Mouse (Mus musculus) MEL (cell line): ENCODE measurements around the gene Nkx1-2.

Source experiments
- CTCF ChIP-seq, 3 experiments: IDR thresholded peaks in 2 of 3; conservative IDR thresholded peaks in 1 of 3; 2 replicates each; pipeline ENCODE4 v1.5.1; 2011 to 2012; ENCODE audit warnings: low read length in 3 of 3, low read depth in 2 of 3, mild to moderate bottlenecking in 2 of 3, improper control_type of control experiment in 1 of 3, inconsistent platforms in 1 of 3, mixed read lengths in 1 of 3, moderate library complexity in 1 of 3; ENCODE audit not compliant: control insufficient read depth in 1 of 3, insufficient read depth in 1 of 3, poor library complexity in 1 of 3, severe bottlenecking in 1 of 3
- E2F4 ChIP-seq: IDR thresholded peaks from 2 replicates; pipeline ENCODE4 v1.6.1; 2011; ENCODE audit warnings: low read depth, low read length, improper control_type of control experiment, borderline replicate concordance
- ETS1 ChIP-seq: IDR thresholded peaks from 2 replicates; pipeline ENCODE4 v1.6.1; 2012; ENCODE audit warnings: low read depth, mild to moderate bottlenecking, inconsistent platforms, low read length, improper control_type of control experiment, moderate library complexity
- GABPA ChIP-seq: IDR thresholded peaks from 2 replicates; pipeline ENCODE4 v1.6.1; 2012; ENCODE audit warnings: low read depth, mild to moderate bottlenecking, inconsistent platforms, low read length, improper control_type of control experiment, moderate library complexity
- GATA1 ChIP-seq: IDR thresholded peaks from 2 replicates; pipeline ENCODE4 v1.6.1; 2011; ENCODE audit warnings: low read depth, low read length, improper control_type of control experiment
- HCFC1 ChIP-seq: IDR thresholded peaks from 2 replicates; pipeline ENCODE4 v1.6.1; 2012; ENCODE audit warnings: low read depth, mild to moderate bottlenecking, inconsistent platforms, low read length, improper control_type of control experiment, moderate library complexity
- MEF2A ChIP-seq: IDR thresholded peaks from 2 replicates; pipeline ENCODE4 v1.6.1; 2014; ENCODE audit warnings: low read depth, mild to moderate bottlenecking, inconsistent platforms, low read length, improper control_type of control experiment; ENCODE audit not compliant: poor library complexity, insufficient replicate concordance, severe bottlenecking; ENCODE audit errors: extremely low read depth
- MXI1 ChIP-seq: IDR thresholded peaks from 2 replicates; pipeline ENCODE4 v1.6.1; 2011; ENCODE audit warnings: mild to moderate bottlenecking, low read depth, low read length, improper control_type of control experiment
- MYB ChIP-seq: IDR thresholded peaks from 2 replicates; pipeline ENCODE4 v1.6.1; 2011; ENCODE audit warnings: mild to moderate bottlenecking, low read depth, low read length, improper control_type of control experiment
- POLR2A ChIP-seq, 2 experiments: IDR thresholded peaks; 2 replicates each; pipeline ENCODE4 v1.6.1; 2011 to 2012; ENCODE audit warnings: low read length in 2 of 2, mild to moderate bottlenecking in 2 of 2, control low read depth in 1 of 2, improper control_type of control experiment in 1 of 2, low read depth in 1 of 2, moderate library complexity in 1 of 2; ENCODE audit not compliant: control insufficient read depth in 1 of 2, insufficient read depth in 1 of 2, poor library complexity in 1 of 2
- TAL1 ChIP-seq: IDR thresholded peaks from 2 replicates; pipeline ENCODE4 v1.6.1; 2012; ENCODE audit warnings: mild to moderate bottlenecking, inconsistent platforms, low read length, moderate library complexity, mixed read lengths
- UBTF ChIP-seq: IDR thresholded peaks from 2 replicates; pipeline ENCODE4 v1.6.1; 2012; ENCODE audit warnings: low read depth, mild to moderate bottlenecking, inconsistent platforms, low read length, improper control_type of control experiment, moderate library complexity, borderline replicate concordance; ENCODE audit not compliant: insufficient read depth
- USF1 ChIP-seq: IDR thresholded peaks from 2 replicates; pipeline ENCODE4 v1.6.1; 2014; ENCODE audit warnings: low read depth, mild to moderate bottlenecking, inconsistent platforms, low read length, improper control_type of control experiment, moderate library complexity
- ZNF384 ChIP-seq: IDR thresholded peaks from 2 replicates; pipeline ENCODE4 v1.6.1; 2012; ENCODE audit warnings: low read depth, mild to moderate bottlenecking, inconsistent platforms, low read length, improper control_type of control experiment

GRCm38 (mm10) chr7:132605689-132606088 lies 6.3 kb upstream of the Nkx1-2 start:
- no peak for TF ChIP-seq POLR2A (IDR thresholded peaks at IDR 0.05; ENCODE audit: control insufficient read depth in 1 of 2, insufficient read depth in 1 of 2, low read depth in 1 of 2, low read length in 2 of 2, poor library complexity in 1 of 2)
- no peak for TF ChIP-seq GATA1
- TF ChIP-seq CTCF (IDR thresholded peaks at IDR 0.05 in 2 of 3, conservative IDR thresholded peaks at IDR 0.05 in 1 of 3; ENCODE audit: control insufficient read depth in 1 of 3, insufficient read depth in 1 of 3, low read depth in 2 of 3, low read length in 3 of 3, poor library complexity in 1 of 3, severe bottlenecking in 1 of 3): no peak
- TF ChIP-seq MXI1: no peak
- no peak for TF ChIP-seq HCFC1
- no peak for TF ChIP-seq UBTF
- no peak for TF ChIP-seq USF1
- no peak for TF ChIP-seq MYB
- TF ChIP-seq MEF2A: no peak
- TF ChIP-seq GABPA: no peak
- no peak for TF ChIP-seq E2F4
- TF ChIP-seq ZNF384: no peak
- no peak for TF ChIP-seq TAL1
- no peak for TF ChIP-seq ETS1
